Mouse (Mus musculus) neural tube, embryonic 10.5 days (tissue): ENCODE measurements around the gene Limk1.
A peak's percentile ranks its signal among the peaks of the same experiment; 100 is the strongest.
"Not testable (repeated sequence)": the region's sequence is repeated elsewhere in the genome, so short reads cannot be mapped to it uniquely, and the experiment has no call there.

ENCODE experiments used
- DNase-seq: peaks from one replicate; pipeline ENCODE4 v3.0.0-alpha.2; 2017; ENCODE audit warnings: low spot score; ENCODE audit errors: extremely low spot score

Limk1 gene

GRCm38 (mm10) chr5:134678031-134678430 lies 10.4 kb downstream of the Limk1 start:
- no peak for DNase-seq

GRCm38 (mm10) chr5:134677491-134677890 lies 10.9 kb downstream of the Limk1 start:
- no peak for DNase-seq

GRCm38 (mm10) chr5:134675956-134676759 lies 12.2 kb downstream of the Limk1 start:
- peak; percentile 81 for DNase-seq

GRCm38 (mm10) chr5:134674977-134675376 lies 13.4 kb downstream of the Limk1 start:
- DNase-seq, result no peak

GRCm38 (mm10) chr5:134672611-134673010 lies 15.8 kb downstream of the Limk1 start:
- no peak for DNase-seq

GRCm38 (mm10) chr5:134672198-134672516 lies 16.2 kb downstream of the Limk1 start:
- DNase-seq, result no peak

- no peak for DNase-seq
Measured at GRCm38 (mm10) chr5:134671335-134672197, 16.8 kb downstream of the Limk1 start.

- no peak for DNase-seq
Measured at GRCm38 (mm10) chr5:134669001-134669708, 19.2 kb downstream of the Limk1 start.

- peak; percentile 53 for DNase-seq
Measured at GRCm38 (mm10) chr5:134668495-134668894, 19.9 kb downstream of the Limk1 start.

GRCm38 (mm10) chr5:134656708-134657107 lies 31.7 kb downstream of the Limk1 start:
- DNase-seq, result no peak

GRCm38 (mm10) chr5:134652015-134652414 lies 36.4 kb downstream of the Limk1 start:
- no peak for DNase-seq

GRCm38 (mm10) chr5:134650926-134651325 lies 37.5 kb downstream of the Limk1 start:
- DNase-seq, result peak; percentile 27

- not testable (repeated sequence) for DNase-seq
Measured at GRCm38 (mm10) chr5:134648976-134649375, 39.4 kb downstream of the Limk1 start.

GRCm38 (mm10) chr5:134647394-134647793 lies 41.0 kb downstream of the Limk1 start:
- no peak for DNase-seq

- no peak for DNase-seq
Measured at GRCm38 (mm10) chr5:134646461-134646860, 41.9 kb downstream of the Limk1 start.

GRCm38 (mm10) chr5:134644643-134645118 lies 43.7 kb downstream of the Limk1 start:
- DNase-seq, result no peak

- no peak for DNase-seq
Measured at GRCm38 (mm10) chr5:134644121-134644520, 44.3 kb downstream of the Limk1 start.

- DNase-seq, result no peak
Measured at GRCm38 (mm10) chr5:134640371-134640770, 48.0 kb downstream of the Limk1 start.

GRCm38 (mm10) chr5:134639269-134639682 lies 49.1 kb downstream of the Limk1 start, which contains the start of gene Eif4h:
TSS of gene Eif4h (minus strand) at chr5:134639490.
- peak; percentile 97 for DNase-seq

GRCm38 (mm10) chr5:134638461-134639268 lies 49.7 kb downstream of the Limk1 start:
- DNase-seq, result no peak
